Mouse (Mus musculus): Measurements from ENCODE around the gene Plagl2. TPM values are rescaled to one million over a fixed set of nuclear protein-coding genes. Genes with fewer than 3 reads are reported as not detected.

Plagl2 gene
- total and polyA plus RNA-seq, 2 experiments: 0.74 to 1.7 TPM

GRCm38 (mm10) chr2:153242156-153242555, 930 bp upstream of the Plagl2 start:
- no peak overlapping the region for H3K9ac ChIP-seq (ENCODE audit: low read depth, low read length)
- peaks cover 16% of the 10 kb centered on the region for H3K4me1 ChIP-seq (ENCODE audit: control insufficient read depth, insufficient read depth, low read length)
- 62% methylated on average over 6 of the region's 6 CpGs for WGBS
- TF ChIP-seq POLR2A (IDR thresholded peaks at IDR 0.05; ENCODE audit: extremely low read depth, insufficient read depth, low read length) (no peak), CTCF (IDR thresholded peaks at IDR 0.05; ENCODE audit: low read depth, low read length) (no peak)
- DNase-seq (ENCODE audit: extremely low read depth, low read depth, low spot score): no peak
- no peaks in the 10 kb centered on the region for H3K27me3 ChIP-seq (ENCODE audit: control insufficient read depth, insufficient read depth, low read length)
- H3K79me2 ChIP-seq (ENCODE audit: control insufficient read depth, insufficient read depth, low read length): peaks cover 14% of the 10 kb centered on the region; the same call in 1 of the 2 replicates
- no peak overlapping the region for H3K27ac ChIP-seq (replicated peaks; ENCODE audit: insufficient read depth, low read depth, low read length)
- no peak overlapping the region for H3K4me3 ChIP-seq (ENCODE audit: insufficient read depth, low read depth, low read length)
- 0 out of 2 replicates have a peak, but pooled peaks cover 2% of the 10 kb centered on the region for H3K36me3 ChIP-seq (ENCODE audit: control insufficient read depth, insufficient read depth, low read length)

GRCm38 (mm10) chr2:153240701-153241235, 458 bp downstream of the Plagl2 start:
- Histone ChIP-seq H3K4me1 (ENCODE audit: control insufficient read depth, insufficient read depth, low read length) (peaks cover 17% of the 10 kb centered on the region), H3K4me3 (ENCODE audit: insufficient read depth, low read depth, low read length) (peak overlapping the region; percentile 99), H3K27me3 (ENCODE audit: control insufficient read depth, insufficient read depth, low read length) (no peaks in the 10 kb centered on the region), H3K9ac (ENCODE audit: low read depth, low read length) (peak overlapping the region; percentile 99), H3K36me3 (ENCODE audit: control insufficient read depth, insufficient read depth, low read length) (no peaks in the 10 kb centered on the region), H3K27ac (replicated peaks; ENCODE audit: insufficient read depth, low read depth, low read length) (peak overlapping the region; percentile 87), H3K79me2 (ENCODE audit: control insufficient read depth, insufficient read depth, low read length) (peaks cover 14% of the 10 kb centered on the region; the same call in 1 of the 2 replicates)
- no peak for TF ChIP-seq POLR2A (IDR thresholded peaks at IDR 0.05; ENCODE audit: extremely low read depth, insufficient read depth, low read length)
- TF ChIP-seq CTCF (IDR thresholded peaks at IDR 0.05; ENCODE audit: low read depth, low read length): no peak
- peak; percentile 33 for DNase-seq (ENCODE audit: extremely low read depth, low read depth, low spot score)
- WGBS: 1% methylated on average over 32 of the region's 33 CpGs

- peak overlapping the region; percentile 99 for H3K9ac ChIP-seq (ENCODE audit: low read depth, low read length)
- H3K79me2 ChIP-seq (ENCODE audit: control insufficient read depth, insufficient read depth, low read length): peaks cover 14% of the 10 kb centered on the region; the same call in 1 of the 2 replicates
- H3K4me1 ChIP-seq (ENCODE audit: control insufficient read depth, insufficient read depth, low read length): peaks cover 17% of the 10 kb centered on the region
- DNase-seq (ENCODE audit: extremely low read depth, low read depth, low spot score): peak; percentile 22
- TF ChIP-seq POLR2A (IDR thresholded peaks at IDR 0.05; ENCODE audit: extremely low read depth, insufficient read depth, low read length): no peak
- TF ChIP-seq CTCF (IDR thresholded peaks at IDR 0.05; ENCODE audit: low read depth, low read length): no peak
- peak overlapping the region; percentile 99 for H3K4me3 ChIP-seq (ENCODE audit: insufficient read depth, low read depth, low read length)
- whole genome bisulfite sequencing: 8% methylated on average over 21 of the region's 22 CpGs
- peaks cover 2% of the 10 kb centered on the region; the same call in 1 of the 2 replicates for H3K36me3 ChIP-seq (ENCODE audit: control insufficient read depth, insufficient read depth, low read length)
- no peaks in the 10 kb centered on the region for H3K27me3 ChIP-seq (ENCODE audit: control insufficient read depth, insufficient read depth, low read length)
- H3K27ac ChIP-seq (replicated peaks; ENCODE audit: insufficient read depth, low read depth, low read length): peak overlapping the region; percentile 38; the same call in 1 of the 2 replicates
These were observed 1.3 kb downstream of the Plagl2 start for GRCm38 (mm10) chr2:153239860-153240480.

- no peaks in the 10 kb centered on the region for H3K27me3 ChIP-seq (ENCODE audit: control insufficient read depth, insufficient read depth, low read length)
- DNase-seq (ENCODE audit: extremely low read depth, low read depth, low spot score): no peak
- peaks cover 14% of the 10 kb centered on the region; the same call in 1 of the 2 replicates for H3K79me2 ChIP-seq (ENCODE audit: control insufficient read depth, insufficient read depth, low read length)
- 37% methylated on average over 7 of the region's 7 CpGs for WGBS
- peak overlapping the region; percentile 99; the same call in 1 of the 2 replicates for H3K4me3 ChIP-seq (ENCODE audit: insufficient read depth, low read depth, low read length)
- TF ChIP-seq POLR2A (IDR thresholded peaks at IDR 0.05; ENCODE audit: extremely low read depth, insufficient read depth, low read length): no peak
- TF ChIP-seq CTCF (IDR thresholded peaks at IDR 0.05; ENCODE audit: low read depth, low read length): no peak
- H3K36me3 ChIP-seq (ENCODE audit: control insufficient read depth, insufficient read depth, low read length): peaks cover 7% of the 10 kb centered on the region; the same call in 1 of the 2 replicates
- peaks cover 17% of the 10 kb centered on the region for H3K4me1 ChIP-seq (ENCODE audit: control insufficient read depth, insufficient read depth, low read length)
- H3K9ac ChIP-seq (ENCODE audit: low read depth, low read length): peak overlapping the region; percentile 99; the same call in 1 of the 2 replicates
- no peak overlapping the region for H3K27ac ChIP-seq (replicated peaks; ENCODE audit: insufficient read depth, low read depth, low read length)
These were observed 2.0 kb downstream of the Plagl2 start for GRCm38 (mm10) chr2:153239021-153239859.

GRCm38 (mm10) chr2:153238406-153238805, 2.8 kb downstream of the Plagl2 start:
- DNase-seq (ENCODE audit: extremely low read depth, low read depth, low spot score): peak; percentile 64
- peaks cover 17% of the 10 kb centered on the region for H3K4me1 ChIP-seq (ENCODE audit: control insufficient read depth, insufficient read depth, low read length)
- TF ChIP-seq POLR2A (IDR thresholded peaks at IDR 0.05; ENCODE audit: extremely low read depth, insufficient read depth, low read length): no peak
- H3K79me2 ChIP-seq (ENCODE audit: control insufficient read depth, insufficient read depth, low read length): peaks cover 14% of the 10 kb centered on the region; the same call in 1 of the 2 replicates
- WGBS: 19% methylated on average over 2 of the region's 2 CpGs
- no peak overlapping the region for H3K9ac ChIP-seq (ENCODE audit: low read depth, low read length)
- H3K36me3 ChIP-seq (ENCODE audit: control insufficient read depth, insufficient read depth, low read length): peaks cover 14% of the 10 kb centered on the region
- H3K27me3 ChIP-seq (ENCODE audit: control insufficient read depth, insufficient read depth, low read length): no peaks in the 10 kb centered on the region
- no peak overlapping the region for H3K27ac ChIP-seq (replicated peaks; ENCODE audit: insufficient read depth, low read depth, low read length)
- no peak overlapping the region for H3K4me3 ChIP-seq (ENCODE audit: insufficient read depth, low read depth, low read length)

Measured in liver, adult 2 months (tissue).